Mouse (Mus musculus): ENCODE measurements around the gene Mast1.

Mast1 gene

GRCm38 (mm10) chr8:84973079-84973478, 35.9 kb upstream of the Mast1 start:
- DNase-seq, result no peak

- DNase-seq, result no peak
Observed at GRCm38 (mm10) chr8:84970913-84971312, 33.8 kb upstream of the Mast1 start.

GRCm38 (mm10) chr8:84970135-84970790, 33.1 kb upstream of the Mast1 start:
- no peak for DNase-seq

GRCm38 (mm10) chr8:84969241-84970134, 32.3 kb upstream of the Mast1 start, which contains the start of the genes Gm49661, Prdx2 and Rnaseh2a:
Gene Gm49661 (minus strand): TSS chr8:84969433.
Gene Prdx2 (plus strand): TSS chr8:84969587.
Gene Rnaseh2a (minus strand): TSS chr8:84969767.
- DNase-seq, result peak; percentile 73

GRCm38 (mm10) chr8:84968650-84969049, 31.5 kb upstream of the Mast1 start:
- no peak for DNase-seq

GRCm38 (mm10) chr8:84967532-84968304, 30.6 kb upstream of the Mast1 start:
- no peak for DNase-seq

- no peak for DNase-seq
Observed at GRCm38 (mm10) chr8:84966603-84967002, 29.4 kb upstream of the Mast1 start.

GRCm38 (mm10) chr8:84965731-84966291, 28.7 kb upstream of the Mast1 start:
- DNase-seq, result peak; percentile 93

- DNase-seq, result no peak
Observed at GRCm38 (mm10) chr8:84963952-84964351, 26.8 kb upstream of the Mast1 start.

- DNase-seq, result no peak
Observed at GRCm38 (mm10) chr8:84959811-84960210, 22.7 kb upstream of the Mast1 start.

GRCm38 (mm10) chr8:84956768-84957167, 19.6 kb upstream of the Mast1 start:
- DNase-seq, result peak; percentile 81

GRCm38 (mm10) chr8:84952612-84953255, 15.6 kb upstream of the Mast1 start:
- DNase-seq, result no peak

- DNase-seq, result no peak
Observed at GRCm38 (mm10) chr8:84949753-84950152, 12.6 kb upstream of the Mast1 start.

- DNase-seq, result no peak
Observed at GRCm38 (mm10) chr8:84947241-84947545, 10.0 kb upstream of the Mast1 start.

GRCm38 (mm10) chr8:84946528-84947240, 9.5 kb upstream of the Mast1 start, which contains the start of gene Rtbdn:
Gene Rtbdn (plus strand): TSS chr8:84946991.
- DNase-seq, result no peak

GRCm38 (mm10) chr8:84945633-84946527, 8.7 kb upstream of the Mast1 start:
- peak; percentile 69 for DNase-seq

- DNase-seq, result peak; percentile 76
Observed at GRCm38 (mm10) chr8:84945235-84945632, 8.1 kb upstream of the Mast1 start.

- peak; percentile 87 for DNase-seq
Observed at GRCm38 (mm10) chr8:84944478-84945160, 7.5 kb upstream of the Mast1 start.

GRCm38 (mm10) chr8:84943699-84944098, 6.5 kb upstream of the Mast1 start:
- no peak for DNase-seq
